Mouse (Mus musculus): Measurements from ENCODE around the gene Trio. TPM values are rescaled to one million over a fixed set of nuclear protein-coding genes. Genes with fewer than 3 reads are reported as not detected.

The Trio gene
- polyA plus RNA-seq, 1 experiment: 56.3 TPM

DNA sequence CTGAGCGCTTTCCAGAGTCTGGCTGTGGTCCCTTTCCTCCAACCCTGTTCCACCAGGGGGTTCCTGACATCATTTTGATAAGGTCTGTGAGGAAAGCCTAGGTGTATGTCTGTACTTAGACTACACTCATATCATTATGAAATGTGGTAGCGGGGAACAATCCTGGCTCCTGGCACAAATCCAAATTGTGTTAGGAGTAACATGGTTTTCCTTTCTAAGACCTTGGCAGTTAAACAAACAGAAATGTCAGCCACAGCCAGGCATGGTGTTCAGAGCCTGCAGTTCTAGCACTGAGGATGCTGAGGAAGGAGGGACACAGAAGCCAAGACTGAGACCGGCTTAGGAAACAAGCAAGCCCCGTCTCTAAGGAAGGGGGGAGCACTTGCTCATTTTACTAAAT is 119.2 kb downstream of the Trio start:
- no peaks in the 10 kb centered on the region for H3K27me3 ChIP-seq (ENCODE audit: control insufficient read depth, insufficient read depth, insufficient read length)
- TF ChIP-seq CEBPB (IDR thresholded peaks at IDR 0.05; ENCODE audit: insufficient read depth, poor library complexity, severe bottlenecking) (no peak), MYOG (IDR thresholded peaks at IDR 0.05; ENCODE audit: control insufficient read depth in 1 of 3, insufficient read depth in 1 of 3, insufficient read length in 2 of 3, low read depth in 2 of 3) (no peak), TCF3 (IDR thresholded peaks at IDR 0.05; ENCODE audit: insufficient read length, low read depth) (no peak), POLR2AphosphoS2 (IDR thresholded peaks at IDR 0.05; ENCODE audit: insufficient read length, low read depth) (no peak), TCF12 (IDR thresholded peaks at IDR 0.05; ENCODE audit: insufficient read depth, poor library complexity, severe bottlenecking) (no peak), POLR2A (IDR thresholded peaks at IDR 0.05; ENCODE audit: insufficient read length, low read depth) (no peak)
- peaks cover 29% of the 10 kb centered on the region for H3K36me3 ChIP-seq (ENCODE audit: control insufficient read depth, insufficient read depth)
- peaks cover 34% of the 10 kb centered on the region for H3K79me2 ChIP-seq (ENCODE audit: control insufficient read depth, insufficient read depth)
- no peak overlapping the region for H3K4me3 ChIP-seq
- no peak overlapping the region for H3ac ChIP-seq (ENCODE audit: control insufficient read depth, insufficient read length)
- no peak overlapping the region for H3K4me2 ChIP-seq (ENCODE audit: low read depth)

DNA sequence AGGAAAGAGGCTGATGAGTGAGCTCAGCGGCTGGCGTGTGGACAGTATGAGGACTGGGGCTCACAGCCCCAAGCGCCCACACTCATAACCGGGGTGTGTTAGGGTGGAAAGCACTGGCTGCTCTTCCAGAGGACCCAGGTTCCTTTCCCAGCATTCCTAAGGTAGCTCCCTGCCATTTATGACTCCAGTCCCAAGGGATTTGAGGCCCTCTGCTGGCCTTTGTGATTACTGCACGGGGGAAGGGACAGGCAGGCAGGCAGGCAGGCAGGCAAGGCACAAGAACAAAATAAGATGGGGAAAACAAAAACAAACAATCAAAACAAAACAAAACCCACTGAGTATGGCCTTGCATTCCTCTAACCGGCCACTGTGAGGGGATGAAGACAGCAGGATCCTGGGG is 120.3 kb downstream of the Trio start:
- TF ChIP-seq SRF (IDR thresholded peaks at IDR 0.05; ENCODE audit: control insufficient read depth, insufficient read length, low read depth): no peak
- no peak for TF ChIP-seq USF1 (IDR thresholded peaks at IDR 0.05; ENCODE audit: low read depth)
- no peak for TF ChIP-seq TCF12 (IDR thresholded peaks at IDR 0.05; ENCODE audit: insufficient read depth, poor library complexity, severe bottlenecking)
- TF ChIP-seq MYOD1 (IDR thresholded peaks at IDR 0.05; ENCODE audit: control insufficient read depth in 1 of 3, insufficient read length in 2 of 3, low read depth in 2 of 3): no peak
- no peak for TF ChIP-seq TCF3 (IDR thresholded peaks at IDR 0.05; ENCODE audit: insufficient read length, low read depth)
- TF ChIP-seq MAX (IDR thresholded peaks at IDR 0.05; ENCODE audit: low read depth): no peak
- no peak for TF ChIP-seq POLR2AphosphoS2 (IDR thresholded peaks at IDR 0.05; ENCODE audit: insufficient read length, low read depth)
- TF ChIP-seq E2F4 (IDR thresholded peaks at IDR 0.05; ENCODE audit: insufficient read depth): no peak
- TF ChIP-seq REST (IDR thresholded peaks at IDR 0.05; ENCODE audit: insufficient read depth, insufficient read length): no peak
- TF ChIP-seq CEBPB (IDR thresholded peaks at IDR 0.05; ENCODE audit: insufficient read depth, poor library complexity, severe bottlenecking): no peak
- TF ChIP-seq POLR2A (IDR thresholded peaks at IDR 0.05; ENCODE audit: insufficient read length, low read depth): no peak
- TF ChIP-seq MYOG (IDR thresholded peaks at IDR 0.05; ENCODE audit: control insufficient read depth in 1 of 3, insufficient read depth in 1 of 3, insufficient read length in 2 of 3, low read depth in 2 of 3): no peak
- no peak overlapping the region for H3K4me3 ChIP-seq
- peaks cover 29% of the 10 kb centered on the region for H3K36me3 ChIP-seq (ENCODE audit: control insufficient read depth, insufficient read depth)
- H3ac ChIP-seq (ENCODE audit: control insufficient read depth, insufficient read length): no peak overlapping the region
- H3K4me2 ChIP-seq (ENCODE audit: low read depth): peak overlapping the region; percentile 55
- no peaks in the 10 kb centered on the region for H3K27me3 ChIP-seq (ENCODE audit: control insufficient read depth, insufficient read depth, insufficient read length)
- peaks cover 31% of the 10 kb centered on the region for H3K79me2 ChIP-seq (ENCODE audit: control insufficient read depth, insufficient read depth)

DNA sequence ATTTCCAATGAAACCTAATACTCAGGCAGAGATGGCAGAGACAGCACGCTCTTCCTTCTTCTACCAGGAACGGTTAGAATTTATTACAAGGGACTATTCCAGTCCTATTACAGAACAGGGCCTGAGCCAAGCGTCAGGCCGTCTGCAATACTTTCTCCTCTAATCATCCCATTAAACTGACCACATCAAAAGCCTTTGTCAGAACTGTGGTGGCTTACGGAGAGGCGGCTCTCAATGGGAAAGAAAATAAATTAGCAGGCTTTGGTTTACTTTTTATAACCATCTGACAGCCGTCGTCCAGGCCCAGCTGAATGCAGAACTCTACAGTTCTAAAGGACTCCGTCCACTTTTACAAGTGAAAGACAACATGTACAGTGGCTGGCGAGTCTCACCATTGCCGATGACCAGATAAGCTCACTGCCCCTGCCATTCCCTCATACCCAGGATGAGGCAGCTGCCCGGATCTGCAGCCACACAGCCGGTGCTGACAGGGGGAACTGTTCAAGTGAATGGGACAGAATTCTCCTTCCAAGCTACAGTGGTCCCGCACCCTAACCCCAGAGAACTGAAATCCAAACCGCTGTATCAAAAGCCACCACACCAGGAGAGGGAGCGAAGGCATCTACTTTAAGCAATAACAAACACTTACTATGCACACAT is 121.2 kb downstream of the Trio start:
- Histone ChIP-seq H3K27me3 (ENCODE audit: control insufficient read depth, insufficient read depth, insufficient read length) (no peaks in the 10 kb centered on the region), H3K4me3 (no peak overlapping the region), H3K79me2 (ENCODE audit: control insufficient read depth, insufficient read depth) (peaks cover 23% of the 10 kb centered on the region), H3ac (ENCODE audit: control insufficient read depth, insufficient read length) (no peak overlapping the region), H3K4me2 (ENCODE audit: low read depth) (peak overlapping the region; percentile 55), H3K36me3 (ENCODE audit: control insufficient read depth, insufficient read depth) (peaks cover 36% of the 10 kb centered on the region)
- TF ChIP-seq TCF3 (IDR thresholded peaks at IDR 0.05; ENCODE audit: insufficient read length, low read depth) (no peak), REST (IDR thresholded peaks at IDR 0.05; ENCODE audit: insufficient read depth, insufficient read length) (no peak), MYOG (IDR thresholded peaks at IDR 0.05; ENCODE audit: control insufficient read depth in 1 of 3, insufficient read depth in 1 of 3, insufficient read length in 2 of 3, low read depth in 2 of 3) (peak in 1 of 3 experiments; percentile 68), POLR2A (IDR thresholded peaks at IDR 0.05; ENCODE audit: insufficient read length, low read depth) (no peak), SRF (IDR thresholded peaks at IDR 0.05; ENCODE audit: control insufficient read depth, insufficient read length, low read depth) (no peak), MYOD1 (IDR thresholded peaks at IDR 0.05; ENCODE audit: control insufficient read depth in 1 of 3, insufficient read length in 2 of 3, low read depth in 2 of 3) (peak in 2 of 3 experiments; percentile 49 to 72), MAX (IDR thresholded peaks at IDR 0.05; ENCODE audit: low read depth) (no peak), CEBPB (IDR thresholded peaks at IDR 0.05; ENCODE audit: insufficient read depth, poor library complexity, severe bottlenecking) (peak; percentile 62; the same call in 1 of the 2 replicates), E2F4 (IDR thresholded peaks at IDR 0.05; ENCODE audit: insufficient read depth) (no peak)

DNA sequence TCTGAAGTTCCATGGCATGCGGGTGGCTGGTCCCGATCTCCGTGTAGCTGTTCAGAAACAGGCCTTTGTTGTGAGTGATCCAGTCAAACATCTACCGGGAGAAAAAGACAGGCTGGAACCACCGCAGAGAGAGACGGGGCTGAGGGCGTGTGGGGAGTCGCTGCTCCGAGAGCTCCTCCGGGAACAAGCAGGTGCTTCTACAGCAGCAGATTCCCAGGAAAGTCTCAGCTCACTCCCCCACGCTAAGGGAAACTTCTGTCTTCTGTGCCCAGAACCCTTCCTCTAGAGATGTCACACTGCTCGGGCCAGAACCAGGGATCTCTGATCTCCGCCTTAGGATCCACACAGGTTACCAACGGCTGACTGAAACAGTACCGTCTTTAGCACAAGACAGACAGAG is 124.4 kb downstream of the Trio start:
- Histone ChIP-seq H3K79me2 (ENCODE audit: control insufficient read depth, insufficient read depth) (peaks cover under 1% of the 10 kb centered on the region), H3K4me3 (no peak overlapping the region), H3K36me3 (ENCODE audit: control insufficient read depth, insufficient read depth) (peaks cover 54% of the 10 kb centered on the region), H3ac (ENCODE audit: control insufficient read depth, insufficient read length) (no peak overlapping the region), H3K4me2 (ENCODE audit: low read depth) (no peak overlapping the region), H3K27me3 (ENCODE audit: control insufficient read depth, insufficient read depth, insufficient read length) (no peaks in the 10 kb centered on the region)
- TF ChIP-seq TCF12 (IDR thresholded peaks at IDR 0.05; ENCODE audit: insufficient read depth, poor library complexity, severe bottlenecking) (no peak), TCF3 (IDR thresholded peaks at IDR 0.05; ENCODE audit: insufficient read length, low read depth) (no peak), POLR2AphosphoS2 (IDR thresholded peaks at IDR 0.05; ENCODE audit: insufficient read length, low read depth) (no peak), MYOG (IDR thresholded peaks at IDR 0.05; ENCODE audit: control insufficient read depth in 1 of 3, insufficient read depth in 1 of 3, insufficient read length in 2 of 3, low read depth in 2 of 3) (no peak), SRF (IDR thresholded peaks at IDR 0.05; ENCODE audit: control insufficient read depth, insufficient read length, low read depth) (no peak), REST (IDR thresholded peaks at IDR 0.05; ENCODE audit: insufficient read depth, insufficient read length) (no peak)

Data from myocyte (in vitro differentiated cells).